Comparison of ENCODE assay signal across 21 mouse cellular contexts in the genomic region with DNA sequence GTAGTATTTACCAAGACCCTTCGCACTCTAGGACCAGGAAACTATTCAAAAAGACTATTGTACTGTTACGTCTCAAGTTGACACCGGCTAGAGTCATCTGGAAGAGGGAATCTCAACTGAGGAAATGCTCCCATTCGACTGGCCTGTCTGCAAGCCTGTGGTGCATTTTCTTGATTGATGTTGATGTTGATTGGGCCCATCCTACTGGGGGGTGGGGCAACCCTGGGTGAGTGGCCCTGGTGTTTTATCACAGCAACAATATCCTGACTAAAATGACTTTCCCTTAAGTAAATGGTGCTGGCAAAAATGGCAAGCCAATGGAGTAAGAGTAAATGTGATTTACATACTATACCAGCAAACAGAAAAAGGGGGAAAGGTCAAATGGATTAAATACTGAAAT.
DNase-seq lines count a peak whose midpoint lies in the region; TF ChIP-seq lines count a peak whose summit lies in the region.
"Had no signal": no experiment of that assay in that cellular context is flagged by ENCODE, and none has a peak within 500 bp of the region (broad histone marks: within the 10 kb centered on the region; RNA-seq: fewer than 3 reads in every experiment).

No protein-coding gene starts in this region.

- TF ChIP-seq EP300 in heart, adult 2 months (IDR thresholded peaks at IDR 0.05; ENCODE audit: insufficient read depth, low read depth, low read length) = no peak

- H3K9ac ChIP-seq in heart, adult 2 months (ENCODE audit: low read depth, low read length) = no peak overlapping the region
- H3K9ac ChIP-seq: forebrain, embryonic 13.5 days; heart, embryonic 12.5 days; heart, embryonic 15.5 days; hindbrain, embryonic 12.5 days; hindbrain, embryonic 15.5 days had no signal

- DNase-seq in embryo, embryonic 10.5 days (ENCODE audit: low spot score) = peak; percentile 7
- no peak for DNase-seq in embryo, embryonic 11 days
- no peak for DNase-seq in heart, adult 2 months
- DNase-seq in heart, postnatal 10 days = no peak
- DNase-seq in ZHBTc4 (ENCODE audit: low read depth, low spot score) = peak; percentile 59
- no peak for DNase-seq in spleen, adult 18-20 months
- DNase-seq: adrenal gland, postnatal 10 days; cerebellum, adult 11-12 months; cerebellum, adult 8-10 months; cerebellum, postnatal 10 days; cerebellum, postnatal 36 days; gastrocnemius, postnatal 10 days; gastrocnemius, postnatal 36 days; heart, postnatal 14 days; kidney, adult 2 months had no signal

- WGBS in heart, adult 2 months = 42% methylated on average over 4 of the region's 4 CpGs

- peaks cover 3% of the 10 kb centered on the region; the same call in 1 of the 2 replicates for H3K36me3 ChIP-seq in heart, adult 2 months (ENCODE audit: control insufficient read depth, insufficient read depth, low read length)
- H3K36me3 ChIP-seq: forebrain, embryonic 10.5 days; heart, embryonic 12.5 days; heart, embryonic 15.5 days; hindbrain, embryonic 12.5 days; hindbrain, embryonic 15.5 days had no signal

- H3K27me3 ChIP-seq in heart, adult 2 months (ENCODE audit: control insufficient read depth, insufficient read depth, low read length) = no peaks in the 10 kb centered on the region; the same call in 1 of the 2 replicates
- H3K27me3 ChIP-seq: forebrain, embryonic 13.5 days; heart, embryonic 12.5 days; heart, embryonic 15.5 days; hindbrain, embryonic 12.5 days; hindbrain, embryonic 15.5 days had no signal

- no peak for TF ChIP-seq POLR2A in heart, adult 2 months (IDR thresholded peaks at IDR 0.05; ENCODE audit: insufficient read depth, low read depth, low read length)

- peak overlapping the region; percentile 64 for H3K27ac ChIP-seq in heart, adult 2 months
- H3K27ac ChIP-seq: forebrain, embryonic 10.5 days; forebrain, embryonic 13.5 days; heart, embryonic 15.5 days; hindbrain, embryonic 12.5 days; hindbrain, embryonic 15.5 days had no signal

- intact Hi-C loops in heart, adult 2 months (cut with DNase I) = no loop called here
- intact Hi-C loops in heart, postnatal 10 days (cut with DNase I) = loop anchor here (5.0 kb wide), 1 partner anchor 66 kb away; no protein-coding TSS in a partner anchor

- H3K4me3 ChIP-seq in heart, adult 2 months = no peak overlapping the region
- H3K4me3 ChIP-seq: forebrain, embryonic 10.5 days; forebrain, embryonic 13.5 days; heart, embryonic 12.5 days; heart, embryonic 15.5 days; hindbrain, embryonic 12.5 days; hindbrain, embryonic 15.5 days had no signal

- TF ChIP-seq CTCF in heart, adult 2 months (IDR thresholded peaks at IDR 0.05) = no peak

- H3K79me2 ChIP-seq in heart, adult 2 months (replicated peaks; ENCODE audit: control insufficient read depth, insufficient read depth, low read length) = 0 out of 2 replicates have a peak, but pooled peaks cover 2% of the 10 kb centered on the region

- H3K4me1 ChIP-seq in heart, adult 2 months (ENCODE audit: control insufficient read depth, insufficient read depth, low read length) = peaks cover 8% of the 10 kb centered on the region
- H3K4me1 ChIP-seq: hindbrain, embryonic 12.5 days; hindbrain, embryonic 15.5 days had no signal

Comparison
In these comparisons a context has a peak if more than half of its experiments do, and no peak if none do; other contexts are left out.
1. DNase-seq: peak in embryo, embryonic 10.5 days (single experiment) and ZHBTc4 (single experiment); none in embryo, embryonic 11 days (single experiment), heart, adult 2 months (0 of 2), heart, postnatal 10 days (0 of 2) and spleen, adult 18-20 months (0 of 2).